Mouse (Mus musculus) spleen, embryonic (tissue): Measurements from ENCODE around the gene Nkx2-1.

Source experiments
- CTCF ChIA-PET: fragments of 350-600 bp; sonication (Branson Sonifier 250); formaldehyde crosslinking; loops from one replicate; lab custom pipeline; 2022; lab: Charles Lee

The Nkx2-1 gene

GRCm38 (mm10) chr12:56522191-56522590 is 14.5 kb downstream of the Nkx2-1 start:
- CTCF ChIA-PET = no interaction called here

- CTCF ChIA-PET = no interaction called here
Measured at GRCm38 (mm10) chr12:56521106-56521840, 15.4 kb downstream of the Nkx2-1 start.

- CTCF ChIA-PET = no interaction called here
Measured at GRCm38 (mm10) chr12:56520396-56521105, 16.2 kb downstream of the Nkx2-1 start.

GRCm38 (mm10) chr12:56519738-56520191 is 16.9 kb downstream of the Nkx2-1 start:
- CTCF ChIA-PET = no interaction called here

- CTCF ChIA-PET = no interaction called here
Measured at GRCm38 (mm10) chr12:56519071-56519737, 17.5 kb downstream of the Nkx2-1 start.

- CTCF ChIA-PET = no interaction called here
Measured at GRCm38 (mm10) chr12:56518221-56518620, 18.5 kb downstream of the Nkx2-1 start.

- CTCF ChIA-PET = no interaction called here
Measured at GRCm38 (mm10) chr12:56514831-56515230, 21.9 kb downstream of the Nkx2-1 start.

- CTCF ChIA-PET = no interaction called here
Measured at GRCm38 (mm10) chr12:56508413-56508812, 28.3 kb downstream of the Nkx2-1 start.

- CTCF ChIA-PET = no interaction called here
Measured at GRCm38 (mm10) chr12:56487046-56487445, 49.7 kb downstream of the Nkx2-1 start.

GRCm38 (mm10) chr12:56482606-56483005 is 54.1 kb downstream of the Nkx2-1 start:
- CTCF ChIA-PET = interaction anchor here (0.7 kb wide), 1 partner anchor 362 kb away, joined by 3 read pairs; no protein-coding TSS in a partner anchor
